Comparison of ENCODE assay signal across 25 mouse cellular contexts in the genomic region with DNA sequence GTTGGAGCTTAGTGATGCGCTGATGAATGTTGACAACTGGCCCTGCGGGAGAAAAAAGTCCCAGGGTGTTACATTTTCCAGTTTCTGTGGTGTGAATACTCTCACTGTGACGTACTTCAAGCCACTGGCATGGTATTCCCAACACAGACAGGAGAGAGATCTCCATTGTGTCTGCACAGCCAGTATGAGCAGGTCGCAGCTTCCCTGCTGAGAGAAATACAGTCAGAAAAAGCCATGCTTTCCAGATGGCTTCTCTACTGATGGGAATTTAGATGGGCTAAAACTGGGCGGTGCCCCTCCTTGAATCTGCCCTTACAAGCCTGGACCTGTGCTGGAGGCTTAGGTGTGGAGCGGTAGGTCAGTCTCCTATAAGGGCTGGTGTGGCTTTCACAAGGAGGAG. TPM values are rescaled to one million over a fixed set of nuclear protein-coding genes. Genes with fewer than 3 reads are reported as not detected.
"Had no signal": no experiment of that assay in that cellular context is flagged by ENCODE, and none has a peak within 500 bp of the region (broad histone marks: within the 10 kb centered on the region; RNA-seq: fewer than 3 reads in every experiment).

No protein-coding gene starts in this region.

- H3K9me3 ChIP-seq: liver, embryonic 13.5 days; neural tube, embryonic 12.5 days; neural tube, embryonic 15.5 days; stomach, embryonic 15.5 days had no signal

- DNase-seq: kidney, adult 9 months; kidney, postnatal 14 days; layer of hippocampus, postnatal 36 days; liver, embryonic 13.5 days; lung, adult 2 months; lung, postnatal 14 days; lung, postnatal 4 days; midbrain, embryonic 14.5 days; right cerebral cortex, adult 18-20 months; right cerebral cortex, postnatal 14 days; right cerebral cortex, postnatal 4 days; thymus, postnatal 25 days had no signal

- H3K27me3 ChIP-seq: liver, embryonic 13.5 days; neural tube, embryonic 12.5 days; neural tube, embryonic 15.5 days; stomach, embryonic 15.5 days had no signal

- H3K4me3 ChIP-seq: layer of hippocampus, adult 2 months; left cerebral cortex, adult 2 months; liver, embryonic 13.5 days; neural tube, embryonic 12.5 days; neural tube, embryonic 15.5 days; stomach, embryonic 15.5 days had no signal

- H3K27ac ChIP-seq: layer of hippocampus, adult 2 months; left cerebral cortex, adult 2 months; liver, embryonic 13.5 days; neural tube, embryonic 12.5 days; neural tube, embryonic 15.5 days; stomach, embryonic 15.5 days had no signal

- H3K4me1 ChIP-seq: neural tube, embryonic 12.5 days; neural tube, embryonic 15.5 days; stomach, embryonic 15.5 days had no signal

- H3K9ac ChIP-seq: liver, embryonic 13.5 days; neural tube, embryonic 12.5 days; neural tube, embryonic 15.5 days; stomach, embryonic 15.5 days had no signal

RNA-seq across cellular contexts. Expression of a gene that starts 28.9 kb away (rescaled TPM):
- total RNA-seq: layer of hippocampus, postnatal 36 days; left cerebral cortex, adult 2 months; left cerebral cortex, postnatal 10 days; liver, adult 2 months; megakaryocyte progenitor cell, adult 5-6 weeks; megakaryocyte-erythroid progenitor cell, adult 5-6 weeks; midbrain, postnatal 0 days had no signal
- polyA plus RNA-seq: large intestine, adult 2 months; limb, embryonic 11.5 days; liver, adult 2 months; midbrain, embryonic 11.5 days; midbrain, embryonic 14.5 days had no signal
